Mouse (Mus musculus): ENCODE results near the gene Wfdc3.
A peak's percentile ranks its signal among the peaks of the same experiment; 100 is the strongest.

Wfdc3 gene

GRCm38 (mm10) chr2:164745843-164746479 is at the start of gene Wfdc3, which contains the start of gene Dnttip1:
Wfdc3 (minus strand) TSS chr2:164745931.
Dnttip1 (plus strand) TSS chr2:164745983.
- peak; percentile 93 for DNase-seq (ENCODE audit: low spot score)

DNA sequence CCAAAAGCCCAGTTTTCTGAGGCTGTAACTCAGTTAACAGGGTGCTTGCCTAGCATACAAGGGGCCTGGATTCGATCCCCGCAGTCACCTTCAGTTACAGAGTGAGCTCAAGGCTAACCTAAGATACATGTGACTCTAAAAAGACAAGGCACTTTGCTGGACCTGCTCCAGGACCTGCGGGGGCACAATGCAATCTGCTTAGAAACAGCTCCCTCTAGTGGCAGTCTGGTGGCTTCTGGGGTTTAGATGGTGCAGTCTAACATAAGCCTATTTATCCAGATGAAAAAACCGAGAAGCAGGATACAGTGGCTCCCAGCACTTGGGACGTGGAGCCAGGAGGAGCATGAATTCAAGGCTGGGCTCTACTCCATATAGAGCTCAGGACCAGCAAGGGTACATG is 48.6 kb upstream of the Wfdc3 start:
- peak; percentile 81 for DNase-seq (ENCODE audit: low spot score)

DNA sequence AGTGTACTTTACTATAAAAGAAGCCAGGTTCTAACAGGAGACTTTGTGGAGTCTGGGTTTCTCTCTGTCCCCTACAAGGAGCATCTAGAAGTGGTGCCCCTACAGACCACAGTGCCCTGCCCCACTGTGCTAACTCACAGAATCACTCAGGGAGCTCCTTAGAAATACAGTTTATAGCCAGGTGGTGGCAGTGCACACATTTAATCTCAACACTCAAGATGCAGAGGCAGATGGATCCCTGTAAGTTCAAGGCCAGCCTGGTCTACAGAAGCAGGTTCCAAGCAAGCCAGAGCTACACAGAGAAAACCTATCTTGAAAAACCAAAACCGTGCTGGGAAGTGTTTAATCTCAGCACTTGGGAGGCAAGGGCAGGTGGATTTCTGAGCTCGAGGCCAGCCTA is 48.0 kb upstream of the Wfdc3 start:
- DNase-seq (ENCODE audit: low spot score) = no peak

GRCm38 (mm10) chr2:164793236-164793635 is 47.5 kb upstream of the Wfdc3 start:
- DNase-seq (ENCODE audit: low spot score) = peak; percentile 50

DNA sequence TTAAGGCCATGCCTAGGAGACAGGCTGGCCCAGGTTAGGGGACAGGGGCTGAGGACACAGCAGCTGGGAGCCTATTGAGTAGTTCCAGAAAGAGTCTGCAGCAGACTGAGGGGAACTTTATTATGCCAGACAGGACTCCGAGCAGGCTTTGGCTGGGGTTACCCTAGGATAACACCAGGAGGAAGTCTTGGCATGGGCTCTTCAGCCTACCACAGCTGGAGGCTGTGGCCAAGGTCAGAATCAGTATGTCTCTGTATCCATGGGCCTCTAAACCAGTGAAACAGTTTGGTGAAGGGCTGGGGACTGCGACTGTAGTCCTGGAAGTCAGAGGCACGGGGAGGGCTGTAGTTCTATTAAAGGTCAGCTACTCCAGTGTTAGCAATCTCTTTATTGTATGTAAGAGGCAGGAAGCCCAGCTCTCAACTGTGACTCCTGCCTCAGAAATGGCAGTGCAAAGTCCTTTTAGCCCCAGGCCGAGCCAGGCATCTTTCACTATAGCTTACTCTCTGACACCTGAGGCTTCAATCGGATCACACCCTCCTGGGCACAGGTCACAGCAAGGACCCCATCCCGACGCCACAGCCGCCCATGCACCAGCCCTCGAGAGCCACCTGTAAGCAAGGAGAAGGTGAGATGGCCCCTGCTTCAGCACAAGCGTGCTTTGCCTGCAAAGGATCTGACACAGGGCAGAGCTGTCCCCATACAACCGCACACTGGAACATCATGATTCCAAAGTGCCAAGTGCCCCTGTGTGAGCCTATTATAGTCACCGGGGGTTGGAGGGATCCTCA is 46.9 kb upstream of the Wfdc3 start:
- no peak for DNase-seq (ENCODE audit: low spot score)

GRCm38 (mm10) chr2:164791841-164792261 is 46.1 kb upstream of the Wfdc3 start:
- no peak for DNase-seq (ENCODE audit: low spot score)

- DNase-seq (ENCODE audit: low spot score) = no peak
These were observed 44.7 kb upstream of the Wfdc3 start for GRCm38 (mm10) chr2:164790451-164790850.

DNA sequence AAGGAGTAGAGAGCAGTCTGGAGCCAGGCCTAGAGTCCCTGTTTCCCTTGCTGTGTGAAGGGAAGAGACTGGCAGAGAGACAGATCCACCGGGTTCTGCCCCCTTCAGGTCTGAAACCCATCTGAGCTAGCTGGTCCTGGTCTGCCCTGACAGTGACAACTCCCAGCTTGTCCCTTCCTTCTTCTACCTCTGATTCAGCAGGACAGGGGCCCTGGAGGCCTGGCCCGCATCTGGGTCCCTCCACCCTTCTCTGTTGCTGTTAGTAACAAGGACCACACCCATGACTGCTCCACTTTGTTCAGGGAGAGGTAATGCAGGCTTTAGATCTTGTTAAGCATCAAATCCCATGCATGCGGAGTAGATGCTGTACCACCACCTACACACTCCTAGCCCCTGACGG is 42.7 kb upstream of the Wfdc3 start:
- no peak for DNase-seq (ENCODE audit: low spot score)

- no peak for DNase-seq (ENCODE audit: low spot score)
These were observed 42.0 kb upstream of the Wfdc3 start for GRCm38 (mm10) chr2:164787779-164788178.

DNA sequence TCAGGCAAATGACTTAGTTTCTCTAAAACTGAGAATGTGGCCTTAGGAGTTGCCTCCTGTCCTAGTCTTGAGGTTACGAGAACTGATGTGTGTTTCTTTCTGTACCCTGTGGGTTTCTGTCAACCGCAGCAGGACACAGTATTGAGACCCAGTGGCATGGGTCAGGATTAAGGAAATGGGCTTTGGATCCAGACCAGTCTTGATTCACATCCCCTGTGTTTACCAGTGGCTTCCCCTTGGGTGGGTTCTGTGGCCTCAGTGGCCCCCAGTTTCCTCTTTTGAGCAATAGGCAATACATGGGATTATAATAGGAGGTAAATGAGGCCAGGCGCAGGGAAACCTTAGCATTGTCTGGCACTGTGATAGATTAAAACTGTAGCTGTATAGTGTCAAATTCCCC is 41.3 kb upstream of the Wfdc3 start:
- no peak for DNase-seq (ENCODE audit: low spot score)

DNA sequence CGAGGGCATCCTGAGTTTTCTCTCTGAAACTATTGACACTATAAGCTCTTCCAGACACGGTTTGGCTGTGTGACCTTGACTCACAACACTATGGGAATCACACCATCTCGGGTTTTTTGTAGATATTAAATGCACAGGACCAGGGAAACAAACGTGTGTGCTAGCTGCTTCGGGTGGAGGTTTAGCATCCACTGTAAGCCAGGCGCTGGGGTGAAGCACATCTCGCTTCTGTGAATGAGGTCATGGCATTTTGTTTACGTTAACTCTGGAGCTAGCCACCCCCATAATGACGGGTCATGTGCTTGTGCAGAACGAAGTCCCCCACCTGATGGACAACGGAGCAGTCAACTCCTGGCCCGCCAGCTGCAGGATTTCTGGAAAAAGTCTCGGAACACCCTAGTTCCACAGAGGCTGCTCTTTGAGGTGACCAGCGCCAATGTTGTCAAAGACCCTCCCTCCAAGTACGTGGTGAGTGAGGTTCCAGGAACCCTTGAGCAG is 40.7 kb upstream of the Wfdc3 start:
- no peak for DNase-seq (ENCODE audit: low spot score)

- peak; percentile 93 for DNase-seq (ENCODE audit: low spot score)
These were observed 40.0 kb upstream of the Wfdc3 start, which contains the start of gene Snx21 for GRCm38 (mm10) chr2:164785481-164786387. Snx21 (plus strand) TSS chr2:164785823.

GRCm38 (mm10) chr2:164784869-164785420 is 39.2 kb upstream of the Wfdc3 start:
- no peak for DNase-seq (ENCODE audit: low spot score)

GRCm38 (mm10) chr2:164783926-164784581 is 38.3 kb upstream of the Wfdc3 start:
- no peak for DNase-seq (ENCODE audit: low spot score)

DNA sequence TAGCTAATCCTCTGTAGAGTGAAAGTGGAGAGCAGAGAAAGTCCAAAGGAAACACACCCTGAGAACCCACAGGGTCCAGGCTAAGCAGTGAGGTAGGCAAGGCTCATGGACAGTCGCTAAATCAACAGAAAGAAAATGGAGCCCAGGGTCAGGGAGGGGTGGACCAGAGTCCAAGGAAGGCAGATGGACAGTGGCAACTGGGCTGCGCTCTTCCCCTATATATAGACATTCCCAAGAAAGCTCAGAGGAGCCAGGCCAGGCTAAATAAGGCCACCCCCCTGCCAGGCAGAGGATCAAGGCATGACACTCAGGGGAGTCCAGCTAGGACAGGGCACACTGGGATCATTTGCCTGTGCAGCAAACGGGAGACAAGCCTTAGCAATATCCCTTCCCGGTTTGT is 36.1 kb upstream of the Wfdc3 start:
- DNase-seq (ENCODE audit: low spot score) = no peak

DNA sequence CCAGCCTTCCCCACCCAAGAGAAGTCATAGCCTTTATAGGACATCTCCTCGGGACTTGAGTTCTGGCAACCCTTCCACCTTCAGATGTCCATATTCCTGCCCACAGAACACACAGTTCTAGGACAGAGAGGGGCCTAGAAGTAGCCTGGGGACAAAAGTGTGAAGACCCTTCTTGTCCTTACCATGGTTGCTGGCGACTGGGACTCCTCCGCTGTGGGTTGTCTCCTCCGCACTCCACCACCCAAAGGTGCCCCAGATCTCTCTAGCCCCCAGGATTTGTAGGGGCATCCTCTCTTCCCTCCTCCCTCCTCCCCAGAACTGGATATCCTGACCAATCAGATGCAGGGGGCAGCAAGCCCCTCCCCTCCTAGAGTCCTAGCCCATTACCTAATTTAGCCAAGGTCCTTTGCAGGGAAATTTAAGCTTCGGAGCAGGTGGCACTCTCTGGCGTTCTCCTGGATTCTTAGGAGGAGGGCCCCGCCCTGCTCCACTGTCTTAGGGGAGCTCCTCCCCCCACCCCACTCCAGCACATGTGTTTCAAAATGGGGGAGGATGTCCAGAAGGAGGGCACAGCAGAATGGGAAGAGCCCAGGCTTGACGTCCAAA is 33.9 kb upstream of the Wfdc3 start, which contains the start of gene Tnnc2:
Gene Tnnc2 (minus strand): TSS at position 487 of the 606 bp plus-strand sequence.
- DNase-seq (ENCODE audit: low spot score) = no peak

DNA sequence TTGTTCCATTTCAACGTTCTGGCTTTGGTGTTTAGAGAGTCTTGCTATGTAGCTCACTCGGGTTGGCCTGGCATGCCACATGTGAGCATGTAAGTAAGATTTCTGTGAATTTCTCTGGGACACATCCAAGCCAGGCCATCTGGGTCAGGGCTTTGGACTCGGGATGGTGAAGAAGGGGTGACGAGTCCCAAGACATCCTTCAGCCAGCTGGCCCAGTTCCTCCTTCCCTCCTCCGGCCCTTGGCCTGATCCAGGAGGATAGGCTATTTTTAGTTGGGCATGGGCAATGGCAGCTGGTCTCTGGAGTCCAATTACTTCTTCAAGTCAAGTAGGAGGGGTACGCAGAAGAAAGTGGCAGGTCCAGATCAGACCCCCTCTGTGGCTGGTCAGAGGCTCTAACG is 33.1 kb upstream of the Wfdc3 start:
- no peak for DNase-seq (ENCODE audit: low spot score)

DNA sequence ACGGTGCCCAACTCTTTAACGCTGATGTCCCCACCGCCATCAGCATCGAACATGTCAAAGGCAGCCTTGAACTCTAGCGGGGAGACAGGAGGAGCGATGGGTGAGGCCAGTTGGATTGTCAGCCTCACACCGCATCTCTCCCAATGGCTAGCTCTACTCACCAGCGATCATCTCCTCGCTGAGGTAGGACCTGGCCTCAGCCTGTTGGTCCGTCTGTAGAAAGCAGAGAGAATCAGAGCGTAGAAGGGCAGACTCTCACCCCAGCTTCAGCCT is 32.2 kb upstream of the Wfdc3 start:
- DNase-seq (ENCODE audit: low spot score) = no peak

GRCm38 (mm10) chr2:164777246-164778014 is 31.7 kb upstream of the Wfdc3 start:
- no peak for DNase-seq (ENCODE audit: low spot score)

DNA sequence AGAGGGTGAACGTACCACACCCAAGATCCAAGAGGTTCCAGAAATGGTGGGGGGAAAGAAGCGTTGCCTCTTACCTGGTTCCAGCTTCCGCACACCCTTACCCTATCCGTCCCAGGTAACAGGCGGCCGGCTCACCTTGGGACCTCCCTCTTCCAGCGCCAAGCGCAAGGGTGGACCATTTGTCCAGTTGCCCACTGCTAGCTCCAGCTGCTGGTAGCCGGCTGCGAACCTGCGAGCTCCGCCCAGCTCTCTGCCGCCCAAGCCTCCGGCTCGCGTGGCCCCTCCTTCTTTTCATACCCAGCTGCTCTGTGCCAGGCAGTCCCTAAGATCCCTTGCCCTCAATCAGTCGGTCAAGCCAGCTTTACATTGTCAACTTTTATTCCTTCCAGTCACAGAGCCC is 31.1 kb upstream of the Wfdc3 start:
- no peak for DNase-seq (ENCODE audit: low spot score)

Measured in ovary, postnatal 36 days (tissue).